Mouse (Mus musculus) adipose tissue, adult 10 weeks (tissue): ENCODE results near the gene Gm10031. TPM values are rescaled to one million over a fixed set of nuclear protein-coding genes. Genes with fewer than 3 reads are reported as not detected.

Source experiments
- polyA plus RNA-seq: library from polyadenylated mRNA; stranded (reverse); fragments of 350-450 nt; fragmentation: Illumina TruSeq; extraction: RNeasy Lipid Tissue Mini Kit (QIAGEN cat#74804); gene quantifications from one replicate; pipeline ENCODE4 v1.2.3, GENCODE M21; 2014; ENCODE audit warnings: low read depth, low replicate concordance

The Gm10031 gene
- polyA plus RNA-seq, result 3.6 TPM

GRCm38 (mm10) chr1:156523842-156524241, at the start of gene Gm10031:
Gm10031 (plus strand) TSS chr1:156524012.

GRCm38 (mm10) chr1:156558024-156558930, 34.5 kb downstream of the Gm10031 start, which contains the start of gene Abl2:
Abl2 (plus strand) TSS chr1:156558786.

Other genes starting within 250 kb of the Gm10031 start
- 1.6 TPM for gene Tdrd5, start 220.3 kb upstream of the Gm10031 start, polyA plus RNA-seq
- 0.09 TPM for gene Nphs2, start 213.3 kb upstream of the Gm10031 start, polyA plus RNA-seq
- gene Gm2000, start 158.0 kb upstream of the Gm10031 start, polyA plus RNA-seq, result 271 TPM
- 5.6 TPM for gene Axdnd1, start 102.9 kb upstream of the Gm10031 start, polyA plus RNA-seq
- 12.8 TPM for gene Soat1, start 49.7 kb upstream of the Gm10031 start, polyA plus RNA-seq
- gene Abl2, start 34.8 kb downstream of the Gm10031 start, polyA plus RNA-seq, result 10.7 TPM
- 13.8 TPM for gene Tor3a, start 150.3 kb downstream of the Gm10031 start, polyA plus RNA-seq
- 79.9 TPM for gene Fam20b, start 195.1 kb downstream of the Gm10031 start, polyA plus RNA-seq